Mouse (Mus musculus) left cerebral cortex, postnatal 25 days (tissue): Measurements from ENCODE around the gene Chtop. TPM values are rescaled to one million over a fixed set of nuclear protein-coding genes. Genes with fewer than 3 reads are reported as not detected.

Source experiments
- DNase-seq, 2 experiments: peaks; one replicate each; pipeline ENCODE4 v3.0.0; 2022; ENCODE audit warnings: low spot score in 2 of 2, mixed read lengths in 1 of 2
- intact Hi-C: fragments of 180-260 bp; cut with DNase I; formaldehyde crosslinking; loops from one replicate; pipeline ENCODE4 v1.15.1; 2025
- total RNA-seq, 2 experiments: library from RNA; stranded (reverse); gene quantifications; 2 replicates each; pipeline ENCODE4 v1.2.3; 2021

Chtop gene
- total RNA-seq, 2 experiments from 2014 or later = 177 to 179 TPM

DNA sequence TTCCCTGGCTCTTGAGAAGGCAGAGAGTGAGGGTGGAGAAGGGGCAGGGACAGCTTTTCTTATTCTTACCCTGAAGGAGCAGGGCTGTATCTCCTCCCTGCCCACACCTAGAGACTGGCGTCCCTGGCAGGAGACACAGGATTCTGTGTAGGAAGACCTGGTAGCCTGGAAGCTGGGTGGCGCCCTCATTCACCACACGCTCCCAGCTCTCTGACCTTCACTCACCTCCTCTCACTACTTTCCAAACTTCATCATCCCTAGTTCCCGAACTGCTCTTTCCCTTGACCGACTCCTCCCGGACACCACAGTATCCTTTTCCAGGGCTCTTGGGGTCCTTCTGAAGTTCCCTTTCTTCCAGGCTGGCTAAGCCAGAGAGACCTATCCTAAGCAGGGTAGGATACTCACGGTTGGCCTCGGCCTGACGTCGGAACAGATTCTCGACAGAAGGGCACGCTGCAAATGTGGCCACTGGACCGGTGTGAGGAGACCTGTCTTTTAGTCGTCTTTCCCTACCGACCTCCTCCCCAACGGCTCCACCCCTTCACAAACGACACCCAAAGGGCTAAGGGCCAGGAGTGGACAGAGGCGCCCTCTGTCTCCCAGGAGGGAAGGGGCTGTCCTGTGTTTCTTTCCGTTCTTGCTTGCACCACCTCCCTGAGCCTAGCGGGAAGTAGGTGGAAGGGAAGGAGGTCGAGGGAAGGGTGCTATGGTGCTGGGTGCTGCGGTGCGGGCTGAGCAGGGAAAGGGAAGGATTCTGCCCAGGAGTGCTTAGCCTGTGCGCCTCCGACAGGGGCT lies 4.7 kb upstream of the Chtop start, which contains the start of the genes S100a1 and S100a13:
TSS of gene S100a1 (minus strand) at position 597 of the 795 bp plus-strand sequence.
TSS of gene S100a13 (plus strand) at position 640 of the 795 bp plus-strand sequence.
- intact Hi-C loops = loop anchor here (5.0 kb wide), 2 partner anchors 73 to 98 kb away; partner anchors contain the start of gene S100a6
- DNase-seq = peak; percentile 44 to 60

DNA sequence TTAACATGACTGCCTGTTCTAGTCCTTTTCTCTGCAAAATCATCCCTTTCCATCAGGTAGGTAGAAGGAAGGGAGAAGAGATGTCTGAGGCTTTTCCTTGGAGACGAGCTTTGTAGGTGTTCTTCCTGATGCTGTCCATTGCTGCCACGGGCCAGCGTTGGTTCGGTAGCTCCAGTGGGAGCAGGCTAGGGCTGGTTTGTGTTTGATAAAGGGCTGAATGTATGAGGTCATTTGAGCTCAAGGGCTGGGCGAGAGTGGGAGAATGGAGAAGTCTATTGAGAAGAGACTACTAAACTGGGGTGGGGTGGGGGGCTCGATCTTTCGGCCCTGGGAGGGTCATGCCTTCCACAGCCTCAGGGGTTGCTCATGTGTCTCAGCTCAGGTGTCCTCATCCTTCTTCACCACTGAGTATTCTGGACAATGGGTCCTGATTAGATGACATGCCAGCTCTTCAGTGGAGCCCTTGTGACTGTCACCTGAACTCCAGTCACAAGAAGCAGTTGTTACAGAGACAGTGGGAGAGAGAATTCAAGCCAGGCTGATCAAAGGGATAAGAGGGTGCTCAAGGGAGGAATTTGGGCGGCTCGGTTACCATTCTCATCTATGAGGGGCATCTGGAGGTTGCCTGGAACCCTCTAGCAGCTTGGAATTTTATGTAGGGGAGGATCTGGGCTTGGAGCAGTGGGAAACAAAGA lies 3.8 kb upstream of the Chtop start:
- intact Hi-C loops = loop anchor here (5.0 kb wide), 2 partner anchors 74 to 99 kb away; partner anchors contain the start of gene S100a6
- no peak for DNase-seq

DNA sequence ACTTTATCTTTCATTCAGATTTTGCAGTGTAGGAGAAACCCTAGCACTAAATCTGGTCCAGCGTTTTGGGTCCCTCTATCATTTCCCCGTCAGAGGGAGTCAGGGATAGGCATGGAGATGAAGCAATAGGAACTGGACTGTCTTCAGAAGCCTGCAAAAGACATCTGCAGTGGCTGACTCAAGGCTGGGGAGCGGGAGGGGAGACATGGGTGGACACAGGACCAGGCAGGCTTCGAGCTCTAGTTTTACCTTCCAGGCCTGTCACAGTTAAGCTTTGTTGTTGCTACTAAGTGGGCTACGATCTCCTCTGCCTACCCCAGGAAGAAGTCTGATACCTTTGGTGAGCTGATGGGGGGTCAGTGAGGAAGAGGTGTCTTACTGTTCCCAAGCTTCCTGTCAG lies 3.0 kb upstream of the Chtop start:
- intact Hi-C loops = loop anchor here (5.0 kb wide), 2 partner anchors 75 to 100 kb away; partner anchors contain the start of gene S100a6
- DNase-seq = peak in 1 of 2 experiments; percentile 25

DNA sequence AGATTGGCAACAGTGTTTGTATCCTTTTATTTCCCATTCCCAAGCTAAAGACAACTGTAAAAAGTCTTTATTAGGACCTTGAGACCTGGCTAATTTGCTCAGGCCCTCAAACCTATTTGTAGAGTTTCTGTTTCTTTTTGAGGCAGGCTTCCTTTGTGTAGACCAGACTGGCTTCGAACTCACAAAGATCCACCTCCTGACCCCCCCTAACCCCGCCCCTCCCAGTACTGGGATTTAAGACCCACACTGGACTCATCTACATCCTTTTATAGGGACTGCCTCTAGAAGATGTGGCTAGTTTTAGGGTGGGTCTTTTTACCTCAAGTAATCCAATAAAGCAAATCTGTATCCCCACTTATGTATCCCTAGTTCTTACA lies 437 bp upstream of the Chtop start:
- no peak for DNase-seq
- intact Hi-C loops = loop anchor here (1.0 to 5.0 kb wide), 4 partner anchors 18 to 143 kb away; partner anchors contain the start of genes S100a6, S100a7a and Snapin

DNA sequence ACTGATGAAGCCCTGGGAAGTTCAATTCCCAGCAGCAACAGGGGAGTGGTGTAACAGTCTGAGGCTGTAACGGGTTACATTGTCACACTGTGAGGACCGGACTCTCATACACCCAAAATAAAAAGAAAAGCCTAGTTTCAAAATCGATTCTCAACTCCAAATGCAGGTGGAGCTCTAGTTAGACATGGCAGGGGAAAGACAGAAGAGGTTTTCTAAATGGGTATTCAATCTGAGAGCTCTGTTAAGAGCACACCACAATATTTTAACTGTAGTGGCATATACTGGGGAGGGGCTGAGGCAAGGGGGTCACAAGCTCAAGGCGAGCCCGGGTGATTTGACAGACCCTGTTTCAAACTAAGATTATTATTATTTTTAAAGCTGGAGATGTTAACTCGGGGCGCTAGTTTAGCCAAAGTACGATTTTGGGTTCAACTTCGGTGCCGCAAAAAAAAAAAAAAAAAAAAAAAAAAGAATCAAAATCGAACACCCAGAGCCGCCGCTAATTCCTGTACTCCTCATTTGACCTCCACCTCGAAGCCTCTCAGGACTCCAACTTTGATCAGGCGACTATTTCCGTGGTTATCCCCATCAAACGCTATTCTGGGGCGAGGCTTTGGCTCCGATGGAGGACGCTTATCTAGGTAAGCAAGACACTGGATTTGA lies 880 bp downstream of the Chtop start:
- no peak for DNase-seq
- intact Hi-C loops = loop anchor here (5.0 kb wide), 1 partner anchor 144 kb away; the partner anchor contains the start of gene S100a7a

DNA sequence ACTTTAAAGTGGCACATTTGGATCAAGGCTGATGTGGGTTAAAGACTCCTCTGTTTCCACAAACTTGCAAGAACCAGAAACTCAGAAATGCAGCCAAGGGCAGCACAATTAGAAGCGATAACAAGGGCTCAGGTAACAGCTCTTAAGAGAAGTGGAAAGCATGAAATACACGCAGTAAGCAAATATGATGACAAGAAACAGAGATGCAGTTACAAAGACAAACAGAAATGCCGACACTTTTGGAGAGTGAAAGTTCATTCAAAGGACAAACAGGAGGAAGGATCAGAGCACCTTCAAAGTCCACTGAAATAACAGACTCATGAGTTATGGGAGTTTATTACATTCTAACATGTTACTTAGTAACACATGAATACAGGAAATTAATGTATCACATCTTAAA lies 2.9 kb downstream of the Chtop start:
- intact Hi-C loops = loop anchor here (5.0 kb wide), 1 partner anchor 146 kb away; the partner anchor contains the start of gene S100a7a
- no peak for DNase-seq

DNA sequence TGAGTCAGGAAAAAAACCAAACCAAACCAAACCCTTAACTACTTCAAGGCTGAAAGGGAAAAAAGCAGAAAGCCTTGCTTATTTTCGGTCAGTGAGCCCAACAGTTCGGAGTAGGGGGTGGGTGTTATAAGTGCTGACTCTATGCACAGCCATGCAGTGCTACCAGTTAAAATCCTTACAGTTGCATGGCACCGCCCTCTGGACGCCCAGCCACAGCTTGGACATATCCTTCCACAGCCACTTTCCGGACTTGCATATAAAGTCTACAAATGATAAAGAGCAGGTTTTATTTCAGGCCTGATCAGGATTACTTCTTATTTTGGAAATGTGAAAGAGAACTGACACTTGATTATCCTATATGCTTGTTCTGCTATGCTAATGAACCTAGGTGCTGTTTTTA lies 4.1 kb downstream of the Chtop start:
- no peak for DNase-seq
- intact Hi-C loops = loop anchor here (5.0 kb wide), 1 partner anchor 147 kb away; the partner anchor contains the start of gene S100a7a

DNA sequence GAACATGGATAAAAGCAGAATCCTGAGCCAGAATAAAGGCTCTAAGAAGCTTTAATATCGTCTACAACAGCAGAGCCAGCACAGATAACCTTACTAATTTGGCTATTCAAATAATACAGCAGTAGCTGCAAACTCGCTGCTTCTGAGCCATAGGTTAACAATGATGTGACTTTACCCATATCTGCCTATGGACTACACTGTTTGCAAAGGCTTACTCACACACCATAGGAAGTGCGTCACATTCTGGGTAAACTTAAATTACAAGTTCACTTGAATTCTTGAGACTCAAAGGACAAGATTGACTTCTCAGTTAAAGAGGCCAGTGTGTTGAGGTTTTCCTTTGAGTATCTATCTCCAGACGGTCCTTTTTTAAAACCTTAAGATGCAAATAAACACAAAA lies 5.9 kb downstream of the Chtop start:
- intact Hi-C loops = no loop called here
- DNase-seq = no peak

DNA sequence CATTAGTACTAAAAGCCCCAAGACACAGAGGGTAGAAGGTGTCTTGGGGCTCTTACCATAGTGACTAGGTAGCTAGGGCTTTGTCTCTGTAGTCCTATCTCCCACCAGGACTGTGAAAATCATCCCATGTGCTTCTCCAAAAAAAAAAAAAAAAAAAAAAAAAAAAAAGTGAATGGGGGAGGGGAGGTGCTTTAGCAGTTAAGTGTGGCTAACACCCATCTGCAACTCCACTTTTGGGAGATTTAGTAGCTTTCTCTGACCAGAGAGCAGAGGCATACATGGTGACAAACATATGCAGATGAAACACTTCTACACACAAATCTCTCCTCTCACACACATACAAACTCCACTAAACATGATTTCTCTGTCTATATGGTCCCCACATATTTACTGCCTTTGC lies 11.7 kb downstream of the Chtop start:
- intact Hi-C loops = no loop called here
- no peak for DNase-seq

DNA sequence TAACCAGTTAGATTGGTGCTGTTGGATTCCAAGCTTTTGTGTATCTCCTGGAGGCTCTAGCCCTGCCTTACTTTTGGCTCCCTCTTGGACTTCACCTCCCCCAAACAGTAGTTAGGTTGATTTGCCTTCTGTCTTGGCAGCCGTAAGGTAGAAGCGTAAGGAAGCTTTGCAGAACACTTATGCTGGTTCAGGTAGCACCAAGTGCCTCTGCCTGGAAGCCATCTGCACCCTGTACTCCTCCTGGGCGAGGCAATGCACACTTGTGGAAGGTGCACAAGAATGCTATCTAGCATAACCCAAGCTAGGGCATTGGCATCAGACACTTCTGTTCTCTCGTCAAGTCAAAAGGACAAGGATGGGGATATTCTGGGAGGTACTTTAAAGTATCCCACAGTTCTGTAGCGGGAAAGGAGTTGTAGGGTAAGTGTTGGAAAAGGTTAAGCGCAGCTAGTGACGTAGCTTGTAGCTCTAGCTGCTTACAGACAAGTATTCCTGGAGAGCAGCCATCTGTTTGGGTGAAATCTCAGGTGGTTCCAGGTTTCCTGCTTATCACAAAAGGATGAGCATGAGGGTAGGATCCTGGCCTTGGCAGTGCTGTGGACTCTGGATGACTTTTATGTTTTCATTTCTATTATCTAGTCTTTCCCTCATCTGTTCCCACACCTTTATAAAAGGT lies 13.3 kb downstream of the Chtop start:
- intact Hi-C loops = no loop called here

DNA sequence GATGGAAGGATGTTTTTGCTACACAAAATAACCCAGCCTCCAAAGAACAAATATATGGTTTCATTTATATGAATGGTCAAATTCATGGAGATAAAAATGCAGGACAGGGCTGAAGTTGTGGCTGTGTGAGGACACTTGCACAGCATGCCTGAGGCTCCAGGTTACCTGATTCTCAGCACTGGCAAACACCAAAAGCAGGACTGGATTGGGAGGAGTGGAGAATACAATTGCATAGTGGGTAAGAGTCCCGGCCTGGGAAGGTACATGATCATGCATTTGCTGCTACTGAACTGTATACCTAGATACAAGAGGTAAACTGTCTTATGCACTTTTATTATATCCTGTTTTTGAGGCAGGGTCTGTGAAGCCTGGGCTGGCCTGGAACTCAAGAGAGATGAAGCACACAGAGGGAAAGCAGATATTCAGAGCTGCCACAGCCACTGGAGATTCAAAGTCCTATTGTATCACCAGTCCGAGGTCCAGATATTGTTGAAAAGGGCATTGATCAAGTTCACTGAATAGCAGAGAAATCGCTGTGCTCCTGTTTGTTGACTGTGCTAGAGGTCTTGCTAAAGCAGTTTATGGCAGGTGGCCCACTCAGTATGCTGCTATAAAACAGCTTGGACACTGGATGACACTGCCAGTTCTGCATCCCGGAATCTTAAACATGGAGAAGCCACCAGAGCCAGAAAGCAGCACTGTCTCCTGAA lies 15.3 kb downstream of the Chtop start:
- intact Hi-C loops = no loop called here

More for the DNA sequence above, 13.3 kb downstream of the Chtop start:
- DNase-seq = no peak

DNA sequence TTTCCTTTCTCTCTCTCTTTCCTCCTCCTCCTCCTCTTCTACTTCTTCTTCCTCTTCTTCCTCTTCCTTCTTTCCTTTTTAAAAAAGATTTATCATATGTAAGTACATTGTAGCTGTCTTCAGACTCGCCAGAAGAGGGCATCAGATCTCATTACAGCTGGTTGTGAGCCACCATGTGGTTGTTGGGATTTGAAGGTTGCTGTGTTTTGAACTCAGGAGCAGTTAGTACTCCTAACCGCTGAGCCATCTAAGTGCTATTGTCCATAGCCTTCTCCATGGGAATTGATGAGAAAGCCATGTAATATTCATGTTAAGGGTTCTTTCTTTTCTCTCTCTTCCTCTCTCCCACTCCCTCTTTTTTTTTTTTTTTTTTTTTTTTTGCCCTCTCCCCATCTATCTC lies 17.9 kb downstream of the Chtop start:
- intact Hi-C loops = loop anchor here (1.0 to 2.0 kb wide), 4 partner anchors 18 to 217 kb away; partner anchors contain the start of gene Chtop
- peak in 1 of 2 experiments; percentile 74 for DNase-seq

More for the DNA sequence above, 15.3 kb downstream of the Chtop start:
- DNase-seq = no peak

DNA sequence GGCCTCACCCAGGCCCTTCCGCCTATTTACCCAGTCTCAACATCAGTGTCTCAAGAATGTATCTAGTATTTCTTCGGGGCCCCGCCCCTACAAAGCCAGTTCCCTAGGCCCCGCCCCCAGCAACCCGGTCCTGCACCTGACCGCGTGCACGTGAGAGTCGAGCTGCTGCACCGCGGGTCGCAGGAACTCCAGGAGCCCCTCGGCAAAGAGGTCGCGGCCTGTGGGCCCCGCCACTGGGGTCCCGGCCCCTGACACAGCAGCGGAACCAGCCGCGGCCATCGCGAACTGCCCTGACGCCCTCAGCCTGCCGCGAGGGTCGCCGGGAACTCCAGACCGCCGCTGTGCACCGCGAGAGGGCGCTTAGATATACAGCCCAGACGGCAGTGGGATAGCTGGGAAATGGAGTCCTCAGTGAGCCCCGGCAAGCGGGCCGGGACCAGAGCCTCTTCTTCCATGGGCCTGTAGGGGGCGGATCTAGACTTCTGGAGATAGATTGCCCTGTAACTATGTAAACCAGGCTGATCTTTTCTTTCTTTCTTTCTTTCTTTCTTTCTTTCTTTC lies 18.5 kb downstream of the Chtop start, which contains the start of gene Snapin:
TSS of gene Snapin (minus strand) at position 338 of the 561 bp plus-strand sequence.
- intact Hi-C loops = loop anchor here (1.0 to 2.0 kb wide), 4 partner anchors 19 to 218 kb away; partner anchors contain the start of gene Chtop

DNA sequence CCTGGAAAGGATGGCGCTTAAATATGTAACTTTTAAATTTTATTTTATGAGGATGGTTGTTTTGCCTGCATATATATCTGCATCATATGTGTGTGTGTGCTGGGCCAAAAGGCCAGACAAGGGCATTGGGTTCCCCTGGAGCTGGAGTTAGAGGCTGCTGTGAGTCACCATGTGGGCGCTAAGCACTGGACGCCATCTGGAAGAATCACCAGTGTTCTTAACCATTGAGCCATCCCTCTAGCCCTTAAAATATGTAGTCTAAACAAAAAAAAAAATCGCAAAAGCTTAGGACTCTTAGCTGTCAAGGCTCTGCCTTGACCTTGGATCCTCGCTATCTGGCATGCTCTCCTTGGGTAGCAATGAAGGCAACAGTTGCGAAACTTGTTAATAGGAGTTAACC lies 20.7 kb downstream of the Chtop start:
- no peak for DNase-seq
- intact Hi-C loops = no loop called here

More for the DNA sequence above, 18.5 kb downstream of the Chtop start, which contains the start of gene Snapin:
- DNase-seq = peak; percentile 95 to 96

DNA sequence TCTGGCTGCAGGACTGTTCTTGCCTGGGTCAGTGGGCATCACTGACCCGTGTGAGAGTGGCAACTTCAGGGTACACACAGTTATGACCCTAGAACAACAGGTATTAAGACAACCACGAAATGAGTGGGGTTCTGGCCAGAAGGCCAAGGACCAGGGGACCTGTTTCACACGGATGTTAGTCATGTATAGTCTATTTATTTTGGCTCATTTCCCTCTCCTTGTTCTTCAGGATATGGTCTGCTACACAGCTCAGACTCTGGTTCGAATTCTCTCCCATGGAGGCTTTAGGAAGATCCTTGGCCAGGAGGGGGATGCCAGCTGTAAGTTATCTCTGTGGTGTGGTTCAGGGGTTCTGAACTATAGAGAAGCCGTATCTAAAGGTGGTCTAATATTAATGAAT lies 22.3 kb downstream of the Chtop start:
- intact Hi-C loops = no loop called here
- DNase-seq = no peak

DNA sequence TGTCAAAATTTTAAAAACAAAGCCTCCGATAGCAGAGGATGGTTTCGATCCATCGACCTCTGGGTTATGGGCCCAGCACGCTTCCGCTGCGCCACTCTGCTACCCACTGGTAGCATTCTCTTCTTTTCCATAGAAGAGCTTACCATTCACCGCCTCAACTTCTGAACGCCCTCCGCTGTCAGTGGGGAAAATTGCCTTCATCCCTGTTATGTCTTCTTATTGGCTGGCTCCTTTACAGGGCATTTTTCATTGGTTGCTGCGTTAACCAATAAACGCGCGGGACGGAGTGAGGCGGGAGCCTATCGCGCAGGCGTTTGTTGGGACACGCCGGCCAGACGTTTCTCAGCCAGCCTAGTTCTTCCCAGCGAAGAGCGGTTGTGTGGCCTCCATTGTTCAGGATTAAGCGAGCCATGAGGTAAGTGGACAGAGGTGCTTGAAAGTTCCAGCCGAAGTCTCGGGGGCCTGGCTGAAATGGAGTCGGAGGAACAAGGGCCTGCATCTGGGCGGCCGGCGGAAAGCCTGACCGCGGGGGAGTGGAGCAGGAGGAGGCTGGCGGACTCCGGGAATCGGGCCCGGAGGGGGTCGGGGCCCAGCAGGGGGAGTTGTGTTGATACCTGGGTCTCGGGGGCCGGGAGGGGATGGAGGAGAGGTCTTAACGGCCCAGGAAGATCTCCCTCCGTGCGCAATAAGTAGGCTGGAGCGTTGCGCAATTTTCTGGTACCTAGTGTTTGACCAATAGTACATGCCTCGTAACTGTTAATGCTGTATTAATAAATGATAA lies 33.3 kb downstream of the Chtop start, which contains the start of gene Ilf2:
TSS of gene Ilf2 (plus strand) at position 296 of the 781 bp plus-strand sequence.
- intact Hi-C loops = loop anchor here (10.0 kb wide), 1 partner anchor 181 kb away; the partner anchor contains the start of gene Gatad2b
- DNase-seq = peak; percentile 96 to 99
